Mouse (Mus musculus) liver, adult 2 months (tissue): ENCODE measurements around the gene Tsc1. TPM values are rescaled to one million over a fixed set of nuclear protein-coding genes. Genes with fewer than 3 reads are reported as not detected.

Experiments used
- DNase-seq: peaks from one replicate; pipeline ENCODE4 v3.0.0-alpha.2; 2011; ENCODE audit warnings: low read depth, low spot score; ENCODE audit errors: extremely low read depth
- H3K27ac ChIP-seq: fragments of 200-500 bp; replicated peaks from 2 replicates; pipeline ENCODE4 v1.5.1; 2012; ENCODE audit warnings: low read depth, mild to moderate bottlenecking, control low read depth, inconsistent platforms, low read length; ENCODE audit not compliant: insufficient read depth
- H3K27me3 ChIP-seq: fragments of 200-500 bp; 2 replicates; pipeline ENCODE4 v1.6.1; 2012; ENCODE audit warnings: mild to moderate bottlenecking, moderate library complexity, low read length, inconsistent platforms; ENCODE audit not compliant: control insufficient read depth, insufficient read depth
- H3K36me3 ChIP-seq: fragments of 200-500 bp; 2 replicates; pipeline ENCODE4 v1.6.1; 2012; ENCODE audit warnings: low read length, inconsistent platforms; ENCODE audit not compliant: control insufficient read depth, insufficient read depth
- H3K4me1 ChIP-seq: fragments of 200-500 bp; 2 replicates; pipeline ENCODE4 v1.6.1; 2011; ENCODE audit warnings: low read length; ENCODE audit not compliant: control insufficient read depth, insufficient read depth
- H3K4me3 ChIP-seq: fragments of 200-500 bp; 2 replicates; pipeline ENCODE4 v1.5.1; 2011; ENCODE audit warnings: low read depth, mild to moderate bottlenecking, control low read depth, low read length, moderate library complexity; ENCODE audit not compliant: insufficient read depth
- H3K79me2 ChIP-seq: fragments of 200-500 bp; 2 replicates; pipeline ENCODE4 v1.6.1; 2012; ENCODE audit warnings: inconsistent platforms, mild to moderate bottlenecking, low read length, moderate library complexity; ENCODE audit not compliant: control insufficient read depth, insufficient read depth
- H3K9ac ChIP-seq: fragments of 200-500 bp; 2 replicates; pipeline ENCODE4 v1.6.1; 2012; ENCODE audit warnings: low read depth, mild to moderate bottlenecking, control low read depth, inconsistent platforms, low read length
- CTCF ChIP-seq: fragments of 200-500 bp; IDR thresholded peaks from 2 replicates; pipeline ENCODE4 v1.5.1; 2011; ENCODE audit warnings: low read depth, low read length, control low read depth
- POLR2A ChIP-seq: fragments of 200-500 bp; IDR thresholded peaks from 2 replicates; pipeline ENCODE4 v1.6.1; 2011; ENCODE audit warnings: low read length, control low read depth; ENCODE audit not compliant: insufficient read depth; ENCODE audit errors: extremely low read depth
- WGBS: fragments of 180-500 bp; shearing (Covaris S2); methylation state at CpG from one replicate; pipeline ENCODE4 v1.1.7; 2018; 5-methylcytosine and 5-hydroxymethylcytosine counted together
- polyA plus RNA-seq: library from polyadenylated mRNA; depleted of rRNA; stranded (reverse); fragments of >200 nt; gene quantifications from 2 replicates; pipeline ENCODE4 v1.2.3, GENCODE M21; 2012
- total RNA-seq: library from RNA; depleted of rRNA; stranded (reverse); fragments of >200 nt; gene quantifications from 2 replicates; pipeline ENCODE4 v1.2.3, GENCODE M21; 2014

Tsc1 gene
- total and polyA plus RNA-seq, 2 experiments: 10.0 to 14.4 TPM

DNA sequence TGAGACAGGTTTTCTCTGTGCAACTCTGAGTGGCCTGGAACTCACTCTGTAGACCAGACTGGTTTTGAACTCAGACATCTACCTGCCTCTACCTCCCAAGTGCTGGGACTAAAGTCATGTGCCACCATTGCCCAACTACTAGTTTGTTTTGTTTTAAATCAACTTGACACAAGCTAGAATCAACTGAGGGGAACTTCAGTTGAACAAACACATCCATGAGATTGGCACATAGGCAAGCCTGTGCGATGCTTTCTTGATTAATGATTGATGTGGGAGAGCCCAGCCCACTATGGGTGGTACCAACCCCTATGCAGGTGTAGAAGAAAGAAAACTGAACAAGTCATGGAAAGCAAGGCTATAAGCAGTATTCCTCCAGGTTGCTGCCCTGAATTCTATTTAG, 5.8 kb upstream of the Tsc1 start:
- DNase-seq: peak; percentile 92
- no peak overlapping the region for H3K9ac ChIP-seq
- 26% methylated on average over 1 of the region's 1 CpGs for WGBS
- no peak for TF ChIP-seq POLR2A
- TF ChIP-seq CTCF: no peak
- H3K4me3 ChIP-seq: no peak overlapping the region
- no peaks in the 10 kb centered on the region for H3K79me2 ChIP-seq
- H3K36me3 ChIP-seq: no peaks in the 10 kb centered on the region
- H3K27me3 ChIP-seq: no peaks in the 10 kb centered on the region
- peaks cover 6% of the 10 kb centered on the region for H3K4me1 ChIP-seq
- H3K27ac ChIP-seq: 0 out of 2 replicates have a peak overlapping the region, but pooled peaks have one; percentile 28

DNA sequence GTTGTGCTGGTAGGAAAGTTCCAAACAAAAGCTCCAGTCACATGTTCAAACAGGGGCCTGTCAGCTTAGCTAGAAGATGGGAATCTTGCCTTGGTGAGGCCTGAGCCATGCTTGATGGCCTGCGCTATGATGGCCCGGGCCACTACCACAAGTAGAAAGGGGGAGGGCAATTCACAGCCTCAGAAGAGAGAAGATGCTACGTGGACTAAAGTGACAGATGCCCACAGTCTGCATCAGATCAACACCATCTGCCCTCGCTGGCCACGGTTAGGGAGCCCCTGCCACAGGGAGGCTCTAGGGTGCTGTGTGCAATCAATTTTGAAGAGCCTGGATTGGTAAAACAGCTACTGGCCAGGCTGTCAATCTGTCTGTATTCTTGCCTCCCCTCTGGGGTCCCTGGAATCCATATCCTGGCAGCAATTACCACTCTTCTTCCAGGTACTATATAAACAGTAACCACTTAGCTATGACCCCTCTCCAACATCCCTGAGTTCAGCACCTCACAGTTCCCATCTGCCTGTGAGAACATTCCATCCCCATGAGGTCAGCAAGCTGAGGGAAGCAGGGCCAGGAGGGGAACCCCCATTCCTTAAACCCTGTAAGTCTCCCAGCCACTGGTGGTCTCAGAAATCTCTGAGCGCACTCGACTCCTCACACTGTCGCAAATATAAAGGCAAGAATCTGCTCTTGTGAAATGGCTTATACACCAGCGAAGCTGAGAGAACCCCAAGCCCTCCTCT, 3.8 kb upstream of the Tsc1 start:
- H3K9ac ChIP-seq: no peak overlapping the region
- no peak for DNase-seq
- no peak for TF ChIP-seq CTCF
- TF ChIP-seq POLR2A: no peak
- no peak overlapping the region for H3K4me3 ChIP-seq
- WGBS: 89% methylated on average over 9 of the region's 9 CpGs
- H3K36me3 ChIP-seq: no peaks in the 10 kb centered on the region
- H3K4me1 ChIP-seq: peaks cover 9% of the 10 kb centered on the region
- H3K27me3 ChIP-seq: no peaks in the 10 kb centered on the region
- peaks cover 12% of the 10 kb centered on the region; the same call in 1 of the 2 replicates for H3K79me2 ChIP-seq
- H3K27ac ChIP-seq: no peak overlapping the region

DNA sequence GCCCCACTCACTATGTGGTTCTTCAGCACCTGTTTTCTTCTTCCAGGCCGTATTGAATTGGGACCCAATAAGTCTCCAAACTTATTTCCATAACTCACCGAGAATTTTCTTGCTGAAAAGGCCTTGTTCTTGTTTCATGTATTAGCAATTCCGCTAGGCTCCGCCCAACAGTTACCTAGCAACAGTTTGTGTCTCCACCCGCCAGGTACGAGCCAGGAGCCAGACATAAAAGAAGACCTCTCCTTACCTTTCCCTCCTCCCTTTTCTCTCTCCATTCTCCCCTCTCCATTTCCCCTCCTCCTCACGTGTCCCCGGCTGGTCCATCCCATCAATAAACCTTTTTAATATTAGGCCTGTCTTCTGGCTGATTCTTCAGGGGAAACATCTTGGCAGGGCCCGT, 2.7 kb upstream of the Tsc1 start:
- Histone ChIP-seq H3K9ac (no peak overlapping the region), H3K27me3 (no peaks in the 10 kb centered on the region), H3K4me1 (peaks cover 5% of the 10 kb centered on the region), H3K4me3 (no peak overlapping the region), H3K79me2 (peaks cover 16% of the 10 kb centered on the region; the same call in 1 of the 2 replicates), H3K36me3 (no peaks in the 10 kb centered on the region), H3K27ac (no peak overlapping the region)
- no peak for TF ChIP-seq POLR2A
- no peak for TF ChIP-seq CTCF
- no peak for DNase-seq
- 68% methylated on average over 9 of the region's 9 CpGs for WGBS

DNA sequence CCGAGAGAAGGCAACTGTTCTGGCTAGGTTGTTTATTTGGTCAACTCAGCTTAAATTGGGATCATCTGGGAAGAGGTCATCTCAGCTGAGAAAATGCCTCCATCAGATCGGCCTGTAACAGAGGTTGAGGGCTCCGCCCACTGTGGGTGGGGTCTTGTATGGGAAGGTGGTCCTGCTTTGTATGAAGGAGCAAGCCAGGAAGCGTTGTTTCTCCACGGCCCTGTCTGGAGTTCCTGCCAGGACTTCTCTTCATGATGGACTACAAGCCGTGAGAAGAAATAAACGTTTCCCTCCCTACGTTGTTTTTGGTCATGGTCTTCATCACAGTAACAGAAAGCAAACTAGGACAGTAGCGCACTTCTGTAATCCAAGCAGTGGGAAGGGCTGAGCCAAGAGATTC, 2.1 kb upstream of the Tsc1 start:
- Histone ChIP-seq H3K9ac (no peak overlapping the region), H3K4me3 (no peak overlapping the region), H3K27me3 (no peaks in the 10 kb centered on the region), H3K36me3 (no peaks in the 10 kb centered on the region), H3K27ac (no peak overlapping the region), H3K79me2 (peaks cover 16% of the 10 kb centered on the region; the same call in 1 of the 2 replicates), H3K4me1 (peaks cover 6% of the 10 kb centered on the region)
- TF ChIP-seq POLR2A (no peak), CTCF (no peak)
- WGBS: 54% methylated on average over 9 of the region's 9 CpGs
- no peak for DNase-seq

DNA sequence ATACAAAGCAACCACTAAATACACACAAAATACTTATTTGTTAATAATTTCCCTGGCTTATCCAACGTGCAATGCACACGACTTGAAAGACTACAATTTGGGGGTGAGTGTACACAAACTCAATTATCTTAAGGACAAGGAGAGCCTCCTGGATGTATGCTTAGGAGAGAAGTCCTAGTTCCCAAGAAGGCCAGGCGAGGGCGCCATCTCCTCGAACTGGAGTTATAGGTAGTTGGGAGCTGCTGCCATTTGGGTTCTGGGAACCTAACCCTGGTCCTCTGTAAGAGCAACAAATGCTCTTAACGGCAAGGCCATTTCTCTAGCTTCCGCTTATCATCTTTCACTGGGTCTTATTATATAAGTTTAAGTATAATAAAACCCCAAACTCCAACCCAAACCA, 1.2 kb upstream of the Tsc1 start:
- no peak overlapping the region for H3K4me3 ChIP-seq
- no peak for DNase-seq
- TF ChIP-seq CTCF (peak; percentile 55), POLR2A (no peak)
- H3K4me1 ChIP-seq: peaks cover 6% of the 10 kb centered on the region
- no peaks in the 10 kb centered on the region for H3K36me3 ChIP-seq
- H3K79me2 ChIP-seq: peaks cover 16% of the 10 kb centered on the region; the same call in 1 of the 2 replicates
- WGBS: 58% methylated on average over 7 of the region's 7 CpGs
- H3K27me3 ChIP-seq: no peaks in the 10 kb centered on the region
- H3K9ac ChIP-seq: no peak overlapping the region
- no peak overlapping the region for H3K27ac ChIP-seq

- Histone ChIP-seq H3K4me1 (peaks cover 6% of the 10 kb centered on the region), H3K27ac (peak overlapping the region; percentile 94), H3K4me3 (peak overlapping the region; percentile 82), H3K9ac (peak overlapping the region; percentile 88), H3K36me3 (no peaks in the 10 kb centered on the region), H3K27me3 (no peaks in the 10 kb centered on the region), H3K79me2 (peaks cover 20% of the 10 kb centered on the region; the same call in 1 of the 2 replicates)
- peak; percentile 38 for DNase-seq
- under 1% methylated on average over 42 of the region's 43 CpGs for WGBS
- TF ChIP-seq CTCF (no peak), POLR2A (no peak)
Measured at GRCm38 (mm10) chr2:28641435-28641941, 460 bp downstream of the Tsc1 start.
